Mouse (Mus musculus): ENCODE measurements around the gene Adra2b.

Adra2b gene

GRCm38 (mm10) chr2:127362459-127363281, at the start of gene Adra2b:
TSS of gene Adra2b (plus strand) at chr2:127363208.
- peak; percentile 83 to 86 for DNase-seq (ENCODE audit: low spot score in 2 of 2)

GRCm38 (mm10) chr2:127313878-127314277, 49.1 kb upstream of the Adra2b start:
- DNase-seq (ENCODE audit: low spot score in 2 of 2) = no peak

GRCm38 (mm10) chr2:127314467-127315154, 48.4 kb upstream of the Adra2b start:
- no peak for DNase-seq (ENCODE audit: low spot score in 2 of 2)

- DNase-seq (ENCODE audit: low spot score in 2 of 2) = no peak
These were observed 47.9 kb upstream of the Adra2b start for GRCm38 (mm10) chr2:127315155-127315470.

GRCm38 (mm10) chr2:127316431-127316830, 46.6 kb upstream of the Adra2b start:
- DNase-seq (ENCODE audit: low spot score in 2 of 2) = no peak

- no peak for DNase-seq (ENCODE audit: low spot score in 2 of 2)
These were observed 44.9 kb upstream of the Adra2b start for GRCm38 (mm10) chr2:127318136-127318535.

- DNase-seq (ENCODE audit: low spot score in 2 of 2) = no peak
These were observed 43.9 kb upstream of the Adra2b start for GRCm38 (mm10) chr2:127319071-127319470.

GRCm38 (mm10) chr2:127322671-127323285, 40.2 kb upstream of the Adra2b start:
- no peak for DNase-seq (ENCODE audit: low spot score in 2 of 2)

- DNase-seq (ENCODE audit: low spot score in 2 of 2) = no peak
These were observed 39.3 kb upstream of the Adra2b start for GRCm38 (mm10) chr2:127323667-127324066.

GRCm38 (mm10) chr2:127324456-127324855, 38.6 kb upstream of the Adra2b start:
- DNase-seq (ENCODE audit: low spot score in 2 of 2) = no peak

GRCm38 (mm10) chr2:127328090-127328851, 34.7 kb upstream of the Adra2b start:
- DNase-seq (ENCODE audit: low spot score in 2 of 2) = no peak

- DNase-seq (ENCODE audit: low spot score in 2 of 2) = no peak
These were observed 30.0 kb upstream of the Adra2b start for GRCm38 (mm10) chr2:127332807-127333570.

- no peak for DNase-seq (ENCODE audit: low spot score in 2 of 2)
These were observed 28.9 kb upstream of the Adra2b start for GRCm38 (mm10) chr2:127333945-127334603.

GRCm38 (mm10) chr2:127335078-127335541, 27.9 kb upstream of the Adra2b start:
- DNase-seq (ENCODE audit: low spot score in 2 of 2) = no peak

- DNase-seq (ENCODE audit: low spot score in 2 of 2) = peak in 1 of 2 experiments; percentile 55
These were observed 27.1 kb upstream of the Adra2b start, which contains the start of gene Dusp2 for GRCm38 (mm10) chr2:127335767-127336496. TSS of gene Dusp2 (plus strand) at chr2:127336159.

GRCm38 (mm10) chr2:127336497-127336832, 26.5 kb upstream of the Adra2b start:
- no peak for DNase-seq (ENCODE audit: low spot score in 2 of 2)

- no peak for DNase-seq (ENCODE audit: low spot score in 2 of 2)
These were observed 26.1 kb upstream of the Adra2b start for GRCm38 (mm10) chr2:127336885-127337284.

GRCm38 (mm10) chr2:127337531-127337930, 25.5 kb upstream of the Adra2b start:
- peak in 1 of 2 experiments; percentile 27 for DNase-seq (ENCODE audit: low spot score in 2 of 2)

- no peak for DNase-seq (ENCODE audit: low spot score in 2 of 2)
These were observed 25.0 kb upstream of the Adra2b start for GRCm38 (mm10) chr2:127338012-127338411.

GRCm38 (mm10) chr2:127338416-127338815, 24.6 kb upstream of the Adra2b start, which contains the start of gene Astl:
TSS of gene Astl (plus strand) at chr2:127338639.
- no peak for DNase-seq (ENCODE audit: low spot score in 2 of 2)

Data from cerebellum, postnatal 4 days (tissue).